Mouse (Mus musculus): ENCODE results near the gene Wdr12. TPM values are rescaled to one million over a fixed set of nuclear protein-coding genes. Genes with fewer than 3 reads are reported as not detected.

The Wdr12 gene
- polyA plus RNA-seq, 1 experiment from 2014 or later = 47.6 TPM

GRCm38 (mm10) chr1:60035044-60035443 is 63.4 kb downstream of the Wdr12 start:
- Histone ChIP-seq H3K36me3 (ENCODE audit: control insufficient read depth, insufficient read depth, low read length) (no peaks in the 10 kb centered on the region), H3K27me3 (ENCODE audit: control insufficient read depth, insufficient read depth, low read length) (no peaks in the 10 kb centered on the region), H3K9ac (replicated peaks; ENCODE audit: low read depth, low read length) (no peak overlapping the region), H3K4me2 (ENCODE audit: low read depth, low read length) (no peak overlapping the region), H3K4me3 (ENCODE audit: low read depth, low read length) (no peak overlapping the region), H3K4me1 (ENCODE audit: control insufficient read depth, insufficient read depth, low read length) (no peaks in the 10 kb centered on the region), H3K9me3 (ENCODE audit: control insufficient read depth, low read length) (no peaks in the 10 kb centered on the region), H3K27ac (ENCODE audit: low read depth, low read length) (no peak overlapping the region)
- WGBS = 86% methylated on average over 2 of the region's 2 CpGs
- ATAC-seq (ENCODE audit: low read depth) = no peak

Other genes starting within 250 kb of the Wdr12 start
- gene Fam117b, start 185.6 kb downstream of the Wdr12 start, polyA plus RNA-seq (2014; fragmentation: Nextera tagmentation; extraction: Ambion mirVana) = 54.7 and 59.5 TPM in 2 replicates
- gene Ica1l, start 55.5 kb downstream of the Wdr12 start, polyA plus RNA-seq (2014; fragmentation: Nextera tagmentation; extraction: Ambion mirVana) = 50.2 and 60.2 TPM in 2 replicates
- 11.7 and 12.2 TPM in 2 replicates for gene Carf, start 398 bp downstream of the Wdr12 start, polyA plus RNA-seq (2014; fragmentation: Nextera tagmentation; extraction: Ambion mirVana)
- 13.7 and 15.2 TPM in 2 replicates for gene Nbeal1, start 82.0 kb upstream of the Wdr12 start, polyA plus RNA-seq (2014; fragmentation: Nextera tagmentation; extraction: Ambion mirVana)
- gene Cyp20a1, start 244.7 kb upstream of the Wdr12 start, polyA plus RNA-seq (2014; fragmentation: Nextera tagmentation; extraction: Ambion mirVana) = 11.2 and 12.0 TPM in 2 replicates